Mouse (Mus musculus) CH12.LX (cell line): Measurements from ENCODE around the gene Itsn1.

Experiments used
- CTCF ChIP-seq, 2 experiments: IDR thresholded peaks in 1 of 2; conservative IDR thresholded peaks in 1 of 2; 2 replicates each; pipeline ENCODE4 v1.5.1; 2011 to 2012; ENCODE audit warnings: low read depth in 2 of 2, low read length in 2 of 2, improper control_type of control experiment in 1 of 2, inconsistent platforms in 1 of 2, mild to moderate bottlenecking in 1 of 2, moderate library complexity in 1 of 2
- EP300 ChIP-seq: IDR thresholded peaks from 2 replicates; pipeline ENCODE4 v1.6.1; 2011; ENCODE audit warnings: low read length, improper control_type of control experiment
- IRF4 ChIP-seq: IDR thresholded peaks from 2 replicates; pipeline ENCODE4 v1.6.1; 2014; ENCODE audit warnings: low read depth, mild to moderate bottlenecking, inconsistent platforms, low read length, improper control_type of control experiment
- MAZ ChIP-seq: IDR thresholded peaks from 2 replicates; pipeline ENCODE4 v1.6.1; 2012; ENCODE audit warnings: low read depth, mild to moderate bottlenecking, inconsistent platforms, low read length, improper control_type of control experiment, moderate library complexity
- POLR2A ChIP-seq: IDR thresholded peaks from 2 replicates; pipeline ENCODE4 v1.6.1; 2011; ENCODE audit warnings: low read depth, mild to moderate bottlenecking, improper control_type of control experiment, low read length
- TCF12 ChIP-seq: IDR thresholded peaks from 2 replicates; pipeline ENCODE4 v1.6.1; 2014; ENCODE audit warnings: low read depth, mild to moderate bottlenecking, inconsistent platforms, low read length, improper control_type of control experiment

GRCm38 (mm10) chr16:91685526-91685925, 43.6 kb upstream of the Itsn1 start:
- TF ChIP-seq CTCF (conservative IDR thresholded peaks at IDR 0.05 in 1 of 2, IDR thresholded peaks at IDR 0.05 in 1 of 2; ENCODE audit: low read depth in 2 of 2, low read length in 2 of 2) (no peak), POLR2A (peak; percentile 60), MAZ (no peak), EP300 (no peak), TCF12 (no peak), IRF4 (peak; percentile 100)
